Mouse (Mus musculus) midbrain, embryonic 10.5 days (tissue): ENCODE data around the gene Cep152. TPM values are rescaled to one million over a fixed set of nuclear protein-coding genes. Genes with fewer than 3 reads are reported as not detected.

Source experiments
- DNase-seq: peaks from one replicate; pipeline ENCODE4 v3.0.0-alpha.2; 2017; ENCODE audit warnings: low spot score
- H3K27ac ChIP-seq: fragments of 300-500 bp; sonication (generic); replicated peaks from 2 replicates; pipeline ENCODE4 v1.5.1; 2016; ENCODE audit warnings: mild to moderate bottlenecking
- H3K27me3 ChIP-seq: fragments of 300-500 bp; sonication (generic); 2 replicates; pipeline ENCODE4 v1.6.1; 2016; ENCODE audit warnings: low read depth, mild to moderate bottlenecking; ENCODE audit not compliant: poor library complexity, severe bottlenecking
- H3K36me3 ChIP-seq: fragments of 300-500 bp; sonication (generic); 2 replicates; pipeline ENCODE4 v1.6.1; 2016; ENCODE audit warnings: mild to moderate bottlenecking, moderate library complexity
- H3K4me1 ChIP-seq: fragments of 300-500 bp; sonication (generic); 2 replicates; pipeline ENCODE4 v1.6.1; 2016
- H3K4me3 ChIP-seq: fragments of 300-500 bp; sonication (generic); 2 replicates; pipeline ENCODE4 v1.5.1; 2016; ENCODE audit warnings: mild to moderate bottlenecking, moderate library complexity
- H3K9me3 ChIP-seq: fragments of 300-500 bp; sonication (generic); replicated peaks from 2 replicates; pipeline ENCODE4 v1.6.1; 2016; ENCODE audit warnings: mild to moderate bottlenecking
- WGBS: fragments of 180-500 bp; shearing (Covaris S2); methylation state at CpG from one replicate; pipeline ENCODE4 v1.1.7; 2016; 5-methylcytosine and 5-hydroxymethylcytosine counted together
- polyA plus RNA-seq: library from polyadenylated mRNA; unstranded; fragments of >200 nt; fragmentation: Nextera tagmentation; extraction: Ambion mirVana; gene quantifications from 2 replicates; pipeline ENCODE4 v1.2.1, GENCODE M21; 2016

Cep152 gene
- polyA plus RNA-seq, 1 experiment from 2014 or later, result 9.8 TPM

GRCm38 (mm10) chr2:125576498-125576897, 48.4 kb downstream of the Cep152 start:
- Histone ChIP-seq H3K4me1 (no peaks in the 10 kb centered on the region), H3K9me3 (no peaks in the 10 kb centered on the region), H3K36me3 (peaks cover 94% of the 10 kb centered on the region), H3K4me3 (no peak overlapping the region), H3K27me3 (no peaks in the 10 kb centered on the region), H3K27ac (no peak overlapping the region)
- WGBS, result 96% methylated on average over 8 of the region's 8 CpGs
- DNase-seq, result no peak

- H3K4me1 ChIP-seq, result no peaks in the 10 kb centered on the region
- 96% methylated on average over 3 of the region's 3 CpGs for WGBS
- H3K27me3 ChIP-seq, result no peaks in the 10 kb centered on the region
- H3K4me3 ChIP-seq, result no peak overlapping the region
- no peak overlapping the region for H3K27ac ChIP-seq
- DNase-seq, result no peak
- peaks cover 94% of the 10 kb centered on the region for H3K36me3 ChIP-seq
- no peaks in the 10 kb centered on the region for H3K9me3 ChIP-seq
Observed at GRCm38 (mm10) chr2:125575766-125576165, 49.1 kb downstream of the Cep152 start.

GRCm38 (mm10) chr2:125563884-125564283, 61.0 kb downstream of the Cep152 start:
- H3K36me3 ChIP-seq, result peaks cover 59% of the 10 kb centered on the region
- WGBS, result 93% methylated on average over 11 of the region's 11 CpGs
- H3K9me3 ChIP-seq, result no peaks in the 10 kb centered on the region
- H3K4me1 ChIP-seq, result peaks cover 15% of the 10 kb centered on the region
- H3K27ac ChIP-seq, result no peak overlapping the region
- H3K27me3 ChIP-seq, result no peaks in the 10 kb centered on the region
- DNase-seq, result no peak
- H3K4me3 ChIP-seq, result no peak overlapping the region

- Histone ChIP-seq H3K4me3 (no peak overlapping the region), H3K27ac (no peak overlapping the region), H3K9me3 (no peaks in the 10 kb centered on the region), H3K36me3 (peaks cover 45% of the 10 kb centered on the region), H3K27me3 (no peaks in the 10 kb centered on the region), H3K4me1 (peaks cover 22% of the 10 kb centered on the region)
- WGBS, result 88% methylated on average over 8 of the region's 8 CpGs
- DNase-seq, result no peak
Observed at GRCm38 (mm10) chr2:125562407-125562806, 62.5 kb downstream of the Cep152 start.

GRCm38 (mm10) chr2:125560037-125560436, 64.9 kb downstream of the Cep152 start:
- Histone ChIP-seq H3K36me3 (peaks cover 21% of the 10 kb centered on the region), H3K9me3 (no peaks in the 10 kb centered on the region), H3K4me3 (no peak overlapping the region), H3K4me1 (peaks cover 22% of the 10 kb centered on the region), H3K27ac (peak overlapping the region; percentile 46; the same call in 1 of the 2 replicates), H3K27me3 (no peaks in the 10 kb centered on the region)
- DNase-seq, result no peak
- 84% methylated on average over 6 of the region's 6 CpGs for WGBS

GRCm38 (mm10) chr2:125558634-125559589, 66.0 kb downstream of the Cep152 start:
- Histone ChIP-seq H3K9me3 (no peaks in the 10 kb centered on the region), H3K4me3 (no peak overlapping the region), H3K4me1 (peaks cover 22% of the 10 kb centered on the region), H3K36me3 (peaks cover 10% of the 10 kb centered on the region), H3K27ac (peak overlapping the region; percentile 70), H3K27me3 (no peaks in the 10 kb centered on the region)
- peak; percentile 23 for DNase-seq
- WGBS, result 61% methylated on average over 19 of the region's 19 CpGs

GRCm38 (mm10) chr2:125555830-125556229, 69.1 kb downstream of the Cep152 start:
- 74% methylated on average over 6 of the region's 6 CpGs for WGBS
- H3K9me3 ChIP-seq, result no peaks in the 10 kb centered on the region
- H3K27me3 ChIP-seq, result no peaks in the 10 kb centered on the region
- H3K4me3 ChIP-seq, result no peak overlapping the region
- H3K27ac ChIP-seq, result no peak overlapping the region
- peaks cover 22% of the 10 kb centered on the region for H3K4me1 ChIP-seq
- H3K36me3 ChIP-seq, result no peaks in the 10 kb centered on the region
- DNase-seq, result no peak

GRCm38 (mm10) chr2:125548806-125549578, 75.9 kb downstream of the Cep152 start:
- no peak overlapping the region for H3K4me3 ChIP-seq
- H3K27ac ChIP-seq, result no peak overlapping the region
- H3K36me3 ChIP-seq, result no peaks in the 10 kb centered on the region
- no peaks in the 10 kb centered on the region for H3K9me3 ChIP-seq
- no peak for DNase-seq
- H3K4me1 ChIP-seq, result no peaks in the 10 kb centered on the region
- no peaks in the 10 kb centered on the region for H3K27me3 ChIP-seq
- 79% methylated on average over 1 of the region's 1 CpGs for WGBS

GRCm38 (mm10) chr2:125544986-125545385, 79.9 kb downstream of the Cep152 start:
- Histone ChIP-seq H3K36me3 (no peaks in the 10 kb centered on the region), H3K9me3 (no peaks in the 10 kb centered on the region), H3K4me3 (no peak overlapping the region), H3K27ac (no peak overlapping the region), H3K4me1 (no peaks in the 10 kb centered on the region), H3K27me3 (no peaks in the 10 kb centered on the region)
- WGBS, result 89% methylated on average over 3 of the region's 3 CpGs
- no peak for DNase-seq

- DNase-seq, result no peak
- Histone ChIP-seq H3K27ac (no peak overlapping the region), H3K4me3 (no peak overlapping the region), H3K9me3 (no peaks in the 10 kb centered on the region), H3K27me3 (no peaks in the 10 kb centered on the region), H3K4me1 (no peaks in the 10 kb centered on the region), H3K36me3 (no peaks in the 10 kb centered on the region)
- WGBS, result 79% methylated on average over 1 of the region's 1 CpGs
Observed at GRCm38 (mm10) chr2:125543646-125544045, 81.3 kb downstream of the Cep152 start.

- Histone ChIP-seq H3K27me3 (no peaks in the 10 kb centered on the region), H3K9me3 (no peaks in the 10 kb centered on the region), H3K36me3 (no peaks in the 10 kb centered on the region), H3K4me3 (no peak overlapping the region), H3K27ac (no peak overlapping the region), H3K4me1 (no peaks in the 10 kb centered on the region)
- no peak for DNase-seq
- WGBS, result 80% methylated on average over 7 of the region's 7 CpGs
Observed at GRCm38 (mm10) chr2:125541451-125541850, 83.5 kb downstream of the Cep152 start.

- Histone ChIP-seq H3K27me3 (no peaks in the 10 kb centered on the region), H3K9me3 (no peaks in the 10 kb centered on the region), H3K4me3 (no peak overlapping the region), H3K4me1 (no peaks in the 10 kb centered on the region), H3K36me3 (no peaks in the 10 kb centered on the region), H3K27ac (no peak overlapping the region)
- WGBS, result 88% methylated on average over 7 of the region's 7 CpGs
- no peak for DNase-seq
Observed at GRCm38 (mm10) chr2:125540579-125540978, 84.3 kb downstream of the Cep152 start.

GRCm38 (mm10) chr2:125539640-125540039, 85.3 kb downstream of the Cep152 start:
- no peaks in the 10 kb centered on the region for H3K4me1 ChIP-seq
- no peaks in the 10 kb centered on the region for H3K27me3 ChIP-seq
- H3K36me3 ChIP-seq, result no peaks in the 10 kb centered on the region
- H3K9me3 ChIP-seq, result no peaks in the 10 kb centered on the region
- H3K4me3 ChIP-seq, result no peak overlapping the region
- 82% methylated on average over 3 of the region's 3 CpGs for WGBS
- DNase-seq, result no peak
- no peak overlapping the region for H3K27ac ChIP-seq
